Mouse (Mus musculus) forebrain, embryonic 14.5 days (tissue): ENCODE results near the gene Snx4. TPM values are rescaled to one million over a fixed set of nuclear protein-coding genes. Genes with fewer than 3 reads are reported as not detected.
"Not testable (repeated sequence)": the region's sequence is repeated elsewhere in the genome, so short reads cannot be mapped to it uniquely, and the experiment has no call there.

Experiments
- ATAC-seq: fragments of 200-750 bp; cut with Nextera tagmentation; 2 replicates; pipeline ENCODE4 v1.8.0; 2017; ENCODE audit warnings: mild to moderate bottlenecking, moderate library complexity
- DNase-seq: peaks from one replicate; pipeline ENCODE4 v3.0.0-alpha.2; 2015; ENCODE audit warnings: low spot score
- H3K27ac ChIP-seq: fragments of 300-500 bp; sonication (generic); 2 replicates; pipeline ENCODE4 v1.5.1; 2014; ENCODE audit warnings: low read depth, mild to moderate bottlenecking, control low read depth, low read length, moderate library complexity
- H3K27me3 ChIP-seq: fragments of 300-500 bp; sonication (generic); replicated peaks from 2 replicates; pipeline ENCODE4 v1.6.1; 2014; ENCODE audit warnings: low read length, control low read depth, mixed read lengths; ENCODE audit not compliant: control insufficient read depth, insufficient read depth
- H3K36me3 ChIP-seq: fragments of 300-500 bp; sonication (generic); 2 replicates; pipeline ENCODE4 v1.6.1; 2014; ENCODE audit warnings: low read length, control low read depth; ENCODE audit not compliant: control insufficient read depth, insufficient read depth
- H3K4me1 ChIP-seq: fragments of 300-500 bp; sonication (generic); 2 replicates; pipeline ENCODE4 v1.6.1; 2014; ENCODE audit warnings: antibody characterized with exemption, low read length, control low read depth; ENCODE audit not compliant: control insufficient read depth, insufficient read depth
- H3K4me2 ChIP-seq: fragments of 300-500 bp; sonication (generic); 2 replicates; pipeline ENCODE4 v1.6.1; 2014; ENCODE audit warnings: mild to moderate bottlenecking, control low read depth, low read length
- H3K4me3 ChIP-seq: fragments of 300-500 bp; sonication (generic); 2 replicates; pipeline ENCODE4 v1.5.1; 2014; ENCODE audit warnings: low read depth, low read length, control low read depth
- H3K9ac ChIP-seq: fragments of 300-500 bp; sonication (generic); 2 replicates; pipeline ENCODE4 v1.6.1; 2014; ENCODE audit warnings: mild to moderate bottlenecking, low read length, control low read depth, moderate library complexity
- H3K9me3 ChIP-seq: fragments of 300-500 bp; sonication (generic); replicated peaks from 2 replicates; pipeline ENCODE4 v1.6.1; 2016; ENCODE audit warnings: low read length, control low read depth, mixed read lengths; ENCODE audit not compliant: control insufficient read depth
- WGBS: fragments of 180-500 bp; shearing (Covaris S2); extraction: QIAGEN DNeasy Blood & Tissue Kit; methylation state at CpG from one replicate; pipeline ENCODE4 v1.1.7; 2014; 5-methylcytosine and 5-hydroxymethylcytosine counted together
- polyA plus RNA-seq: library from polyadenylated mRNA; unstranded; fragments of >200 nt; fragmentation: Nextera tagmentation; extraction: Ambion mirVana; gene quantifications from 2 replicates; pipeline ENCODE4 v1.2.1, GENCODE M21; 2014

Gene Snx4
- 84.1 and 87.5 TPM in 2 replicates for polyA plus RNA-seq

GRCm38 (mm10) chr16:33251194-33252051, at the start of gene Snx4:
Snx4 (plus strand) TSS chr16:33251442.
- ATAC-seq: peak; percentile 94
- WGBS: under 1% methylated on average over 71 of the region's 72 CpGs

GRCm38 (mm10) chr16:33210812-33211211, 40.4 kb upstream of the Snx4 start:
- H3K9me3 ChIP-seq: no peaks in the 10 kb centered on the region
- H3K27me3 ChIP-seq: no peaks in the 10 kb centered on the region
- no peak for DNase-seq
- ATAC-seq: no peak
- H3K27ac ChIP-seq: no peak overlapping the region
- WGBS: 86% methylated on average over 2 of the region's 2 CpGs
- H3K4me3 ChIP-seq: no peak overlapping the region
- H3K36me3 ChIP-seq: peaks cover 64% of the 10 kb centered on the region
- no peak overlapping the region for H3K9ac ChIP-seq
- peaks cover under 1% of the 10 kb centered on the region; the same call in 1 of the 2 replicates for H3K4me1 ChIP-seq
- no peak overlapping the region for H3K4me2 ChIP-seq

More at GRCm38 (mm10) chr16:33251194-33252051, at the start of gene Snx4:
- peak within 1 kb of the TSS; percentile 93 for H3K9ac ChIP-seq
- H3K36me3 ChIP-seq: no peaks in the 10 kb centered on the region
- peak; percentile 97 for DNase-seq
- peak within 1 kb of the TSS; percentile 39; the same call in 1 of the 2 replicates for H3K27ac ChIP-seq
- peaks cover 6% of the 10 kb centered on the region for H3K4me1 ChIP-seq
- no peaks in the 10 kb centered on the region for H3K27me3 ChIP-seq
- peak within 1 kb of the TSS; percentile 67 for H3K4me2 ChIP-seq
- no peaks in the 10 kb centered on the region for H3K9me3 ChIP-seq
- H3K4me3 ChIP-seq: peak within 1 kb of the TSS; percentile 94

- WGBS: 19% methylated on average over 9 of the region's 9 CpGs
- ATAC-seq (peak; percentile 84), DNase-seq (peak; percentile 71)
- Histone ChIP-seq H3K4me1 (peaks cover 14% of the 10 kb centered on the region), H3K9ac (no peak overlapping the region), H3K27me3 (no peaks in the 10 kb centered on the region), H3K9me3 (no peaks in the 10 kb centered on the region), H3K4me3 (no peak overlapping the region), H3K36me3 (peaks cover 37% of the 10 kb centered on the region), H3K27ac (no peak overlapping the region; the same call in 1 of the 2 replicates), H3K4me2 (peak overlapping the region; percentile 5; the same call in 1 of the 2 replicates)
These were observed 34.8 kb upstream of the Snx4 start for GRCm38 (mm10) chr16:33216313-33217003.

GRCm38 (mm10) chr16:33217553-33218085, 33.6 kb upstream of the Snx4 start:
- 62% methylated on average over 3 of the region's 3 CpGs for WGBS
- DNase-seq: not testable (repeated sequence)

DNA sequence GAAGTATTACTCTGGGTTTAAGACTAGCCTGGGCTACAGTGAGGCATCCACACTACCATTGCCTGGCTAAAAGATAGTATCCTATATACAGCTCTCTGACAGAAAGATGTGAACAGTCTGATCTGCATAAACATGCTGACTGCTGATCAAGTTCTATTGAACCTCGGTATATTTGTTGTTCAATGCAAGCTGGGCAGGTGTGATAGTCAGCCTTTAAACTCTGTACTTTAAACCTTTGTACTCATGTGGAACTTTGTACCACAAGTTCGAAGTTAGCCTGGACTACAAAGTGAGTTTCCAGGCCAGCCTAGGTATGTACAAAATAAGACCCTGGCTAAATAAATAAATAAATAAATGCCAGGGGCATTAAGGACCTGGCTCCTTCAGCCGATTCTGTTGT, 28.8 kb upstream of the Snx4 start:
- Histone ChIP-seq H3K9ac (no peak overlapping the region), H3K36me3 (peaks cover 33% of the 10 kb centered on the region), H3K9me3 (no peaks in the 10 kb centered on the region), H3K27ac (no peak overlapping the region), H3K27me3 (no peaks in the 10 kb centered on the region), H3K4me3 (no peak overlapping the region), H3K4me2 (no peak overlapping the region), H3K4me1 (no peaks in the 10 kb centered on the region)
- DNase-seq (no peak), ATAC-seq (no peak)
- whole genome bisulfite sequencing: 94% methylated on average over 3 of the region's 3 CpGs

More at GRCm38 (mm10) chr16:33217553-33218085, 33.6 kb upstream of the Snx4 start:
- peaks cover 31% of the 10 kb centered on the region for H3K36me3 ChIP-seq
- not testable (repeated sequence) for H3K27ac ChIP-seq, H3K27me3 ChIP-seq, ATAC-seq, H3K4me3 ChIP-seq, H3K4me2 ChIP-seq, H3K9me3 ChIP-seq, H3K9ac ChIP-seq
- peaks cover 14% of the 10 kb centered on the region for H3K4me1 ChIP-seq

DNA sequence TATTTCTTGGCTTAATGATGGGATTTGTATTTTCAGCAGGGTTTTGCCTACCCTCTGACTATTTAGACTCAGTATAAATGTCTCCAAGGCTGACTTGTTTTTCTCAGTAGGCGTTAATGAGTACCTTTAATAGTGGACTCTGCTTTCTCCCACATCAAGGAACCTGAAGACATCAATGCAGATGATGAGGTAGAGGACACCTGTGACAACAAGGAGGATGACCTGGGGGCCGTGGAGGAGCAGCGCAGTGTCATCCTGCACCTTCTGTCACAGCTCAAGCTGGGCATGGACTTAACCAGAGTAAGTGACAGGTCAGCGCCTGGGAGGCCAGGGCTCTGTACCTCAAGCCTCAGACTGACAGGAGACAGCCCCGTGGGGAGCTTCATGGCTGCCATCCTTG, 26.9 kb upstream of the Snx4 start:
- H3K4me3 ChIP-seq: no peak overlapping the region
- H3K27me3 ChIP-seq: no peaks in the 10 kb centered on the region
- no peak overlapping the region for H3K27ac ChIP-seq
- no peaks in the 10 kb centered on the region for H3K4me1 ChIP-seq
- H3K36me3 ChIP-seq: peaks cover 46% of the 10 kb centered on the region
- DNase-seq: no peak
- ATAC-seq: no peak
- no peaks in the 10 kb centered on the region for H3K9me3 ChIP-seq
- H3K4me2 ChIP-seq: no peak overlapping the region
- 96% methylated on average over 5 of the region's 5 CpGs for WGBS
- no peak overlapping the region for H3K9ac ChIP-seq

DNA sequence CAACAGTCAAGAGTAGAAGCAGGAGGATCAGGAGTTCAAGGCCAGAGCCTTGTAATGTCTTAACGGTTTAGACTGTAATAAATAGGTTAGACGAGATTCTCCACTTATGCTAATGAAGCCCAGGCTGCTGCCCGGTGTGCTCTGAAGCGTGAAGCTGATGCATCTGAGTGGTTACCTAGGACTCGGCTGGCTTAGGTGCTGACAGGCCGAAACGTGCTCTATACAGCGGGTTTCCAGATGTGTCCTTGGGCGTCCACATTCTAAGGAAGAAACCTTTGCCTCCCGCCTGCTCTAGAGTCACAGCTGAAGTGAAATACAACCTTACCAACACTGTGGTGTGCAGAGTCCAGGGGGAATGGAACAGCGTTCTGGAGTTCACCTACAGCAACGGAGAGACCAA, 17.1 kb upstream of the Snx4 start:
- DNase-seq (no peak), ATAC-seq (no peak)
- H3K36me3 ChIP-seq: peaks cover 60% of the 10 kb centered on the region

DNA sequence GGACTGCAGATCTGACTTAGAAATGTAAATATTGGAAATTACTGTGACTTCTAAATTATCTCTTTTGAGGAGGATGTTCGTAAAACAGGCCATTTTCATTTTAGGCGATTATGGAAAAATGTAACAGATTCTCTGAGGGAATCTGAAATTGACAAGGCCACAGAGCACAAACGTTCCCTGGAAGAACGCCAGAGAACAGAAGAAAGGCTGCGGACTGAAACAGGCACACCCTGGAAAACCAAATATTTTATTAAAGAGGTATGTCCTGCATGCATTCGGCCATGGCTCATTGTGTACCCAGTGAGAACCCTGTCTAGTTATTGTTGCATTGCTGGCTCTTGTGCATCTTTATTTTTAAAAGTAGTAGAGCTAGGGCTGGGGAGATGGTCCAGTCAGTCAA, 15.1 kb upstream of the Snx4 start:
- no peak for DNase-seq
- Histone ChIP-seq H3K9me3 (no peaks in the 10 kb centered on the region), H3K9ac (no peak overlapping the region), H3K4me3 (no peak overlapping the region), H3K36me3 (peaks cover 60% of the 10 kb centered on the region), H3K4me2 (no peak overlapping the region), H3K27ac (no peak overlapping the region), H3K27me3 (no peaks in the 10 kb centered on the region), H3K4me1 (no peaks in the 10 kb centered on the region)
- ATAC-seq: no peak
- WGBS: 75% methylated on average over 6 of the region's 6 CpGs

More for the DNA sequence above, 17.1 kb upstream of the Snx4 start:
- H3K9me3 ChIP-seq: no peaks in the 10 kb centered on the region
- no peak overlapping the region for H3K4me3 ChIP-seq
- H3K9ac ChIP-seq: no peak overlapping the region
- H3K4me1 ChIP-seq: no peaks in the 10 kb centered on the region
- 68% methylated on average over 12 of the region's 12 CpGs for WGBS
- H3K4me2 ChIP-seq: no peak overlapping the region
- H3K27me3 ChIP-seq: no peaks in the 10 kb centered on the region
- no peak overlapping the region for H3K27ac ChIP-seq
